Mouse (Mus musculus): ENCODE data around the gene Gm43517.

Gene Gm43517

GRCm38 (mm10) chr12:49417963-49418362 lies 33.0 kb downstream of the Gm43517 start:
- DNase-seq (ENCODE audit: low spot score), result no peak
